Mouse (Mus musculus): ENCODE measurements around the gene Stk33.

- TF ChIP-seq CTCF (IDR thresholded peaks at IDR 0.05; ENCODE audit: extremely low read depth, insufficient read depth, low read length) (peak; percentile 82), POLR2A (IDR thresholded peaks at IDR 0.05; ENCODE audit: extremely low read depth, insufficient read depth, low read length) (no peak)
Observed at GRCm38 (mm10) chr7:109445012-109445411, 6.1 kb upstream of the Stk33 start.
